Mouse (Mus musculus) liver, embryonic 14.5 days (tissue): ENCODE data around the gene Gm48551. TPM values are rescaled to one million over a fixed set of nuclear protein-coding genes. Genes with fewer than 3 reads are reported as not detected.

ENCODE experiments used
- ATAC-seq: fragments of 200-750 bp; cut with Nextera tagmentation; 2 replicates; pipeline ENCODE4 v1.8.0; 2017; ENCODE audit warnings: moderate number of reproducible peaks, mild to moderate bottlenecking, moderate library complexity; ENCODE audit not compliant: insufficient read depth
- DNase-seq, 3 experiments: peaks; one replicate each; pipeline ENCODE4 v3.0.0-alpha.2; 2012 to 2013; ENCODE audit warnings: low read depth in 3 of 3, low spot score in 3 of 3
- H3K27ac ChIP-seq: fragments of 300-500 bp; sonication (generic); 2 replicates; pipeline ENCODE4 v1.5.1; 2014; ENCODE audit warnings: moderate library complexity, mild to moderate bottlenecking, control low read depth, inconsistent platforms
- H3K27me3 ChIP-seq: fragments of 300-500 bp; sonication (generic); 2 replicates; pipeline ENCODE4 v1.6.1; 2014; ENCODE audit warnings: mild to moderate bottlenecking, low read length, moderate library complexity; ENCODE audit not compliant: control insufficient read depth, insufficient read depth
- H3K36me3 ChIP-seq: fragments of 300-500 bp; sonication (generic); replicated peaks from 2 replicates; pipeline ENCODE4 v1.6.1; 2014; ENCODE audit warnings: low read depth; ENCODE audit not compliant: control insufficient read depth, insufficient read depth
- H3K4me1 ChIP-seq, 2 experiments: fragments of 200-500 bp in 1 of 2; fragments of 300-500 bp in 1 of 2; sonication (generic) in 1 of 2; replicated peaks; 2 replicates each; pipeline ENCODE4 v1.6.1; 2012 to 2014; ENCODE audit warnings: antibody characterized with exemption in 1 of 2, inconsistent platforms in 1 of 2, low read length in 1 of 2; ENCODE audit not compliant: control insufficient read depth in 2 of 2, insufficient read depth in 2 of 2
- H3K4me2 ChIP-seq: fragments of 300-500 bp; sonication (generic); 2 replicates; pipeline ENCODE4 v1.6.1; 2014; ENCODE audit warnings: low read depth, mild to moderate bottlenecking, control low read depth, moderate library complexity
- H3K4me3 ChIP-seq, 2 experiments: fragments of 200-500 bp in 1 of 2; fragments of 300-500 bp in 1 of 2; sonication (generic) in 1 of 2; 2 replicates each; pipeline ENCODE4 v1.5.1; 2012 to 2014; ENCODE audit warnings: low read depth in 2 of 2, low read length in 2 of 2, mild to moderate bottlenecking in 2 of 2, control low read depth in 1 of 2, inconsistent platforms in 1 of 2, moderate library complexity in 1 of 2; ENCODE audit not compliant: insufficient read depth in 1 of 2
- H3K9ac ChIP-seq: fragments of 300-500 bp; sonication (generic); replicated peaks from 2 replicates; pipeline ENCODE4 v1.6.1; 2014; ENCODE audit warnings: mild to moderate bottlenecking, control low read depth, moderate library complexity
- H3K9me3 ChIP-seq: fragments of 300-500 bp; sonication (generic); 2 replicates; pipeline ENCODE4 v1.6.1; 2016; ENCODE audit warnings: low read length, mixed read lengths; ENCODE audit not compliant: control insufficient read depth
- CTCF ChIP-seq: IDR thresholded peaks from 2 replicates; pipeline ENCODE4 v1.5.1; 2016; ENCODE audit warnings: antibody characterized with exemption, low read depth, control low read depth
- EP300 ChIP-seq: IDR thresholded peaks from 2 replicates; pipeline ENCODE4 v1.6.1; 2016; ENCODE audit warnings: antibody characterized with exemption, low read depth
- WGBS: fragments of 180-500 bp; shearing (Covaris S2); extraction: QIAGEN DNeasy Blood & Tissue Kit; methylation state at CpG from one replicate; pipeline ENCODE4 v1.1.7; 2014; ENCODE audit not compliant: insufficient replicate concordance; 5-methylcytosine and 5-hydroxymethylcytosine counted together
- polyA plus RNA-seq, 2 experiments: library from polyadenylated mRNA; depleted of rRNA in 1 of 2; stranded (reverse) in 1 of 2; unstranded in 1 of 2; fragments of >200 nt; fragmentation: Nextera tagmentation in 1 of 2; extraction: Ambion mirVana in 1 of 2; gene quantifications; 2 replicates each; pipeline versions ENCODE4 v1.2.1 to v1.2.3; 2012 to 2014

Gene Gm48551
- polyA plus RNA-seq, 2 experiments: 0.47 to 1.0 TPM

DNA sequence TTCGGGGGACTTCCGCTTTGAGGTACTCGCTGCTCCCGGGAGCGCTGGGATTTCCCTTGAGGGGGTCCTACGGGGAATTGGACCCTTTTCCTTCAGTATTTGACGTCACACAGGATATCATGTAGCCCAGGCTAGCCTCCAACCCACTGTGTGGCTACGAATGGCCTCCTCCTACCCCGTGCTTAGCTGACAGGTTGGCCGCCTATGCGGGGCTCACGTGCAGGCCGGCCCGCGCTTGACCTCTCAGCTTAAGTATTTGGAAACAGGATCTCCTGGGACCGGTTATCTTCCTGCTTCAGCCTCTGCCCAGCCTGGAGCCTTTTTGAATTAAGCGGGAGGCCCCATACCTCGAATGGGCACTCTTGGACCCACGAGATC lies 328 bp downstream of the Gm48551 start:
- H3K9me3 ChIP-seq: no peaks in the 10 kb centered on the region
- DNase-seq (no peak), ATAC-seq (no peak; the same call in 1 of the 2 replicates)
- peak overlapping the region; percentile 97 for H3K27ac ChIP-seq
- TF ChIP-seq EP300 (no peak), CTCF (no peak)
- peaks cover 11% of the 10 kb centered on the region for H3K36me3 ChIP-seq
- H3K27me3 ChIP-seq: no peaks in the 10 kb centered on the region
- H3K4me2 ChIP-seq: peak overlapping the region; percentile 93
- H3K4me3 ChIP-seq: peak overlapping the region; percentile 87 to 98
- WGBS: under 1% methylated on average over 19 of the region's 19 CpGs
- peaks cover 42 to 44% of the 10 kb centered on the region in 2 experiments for H3K4me1 ChIP-seq
- peak overlapping the region; percentile 92 for H3K9ac ChIP-seq

DNA sequence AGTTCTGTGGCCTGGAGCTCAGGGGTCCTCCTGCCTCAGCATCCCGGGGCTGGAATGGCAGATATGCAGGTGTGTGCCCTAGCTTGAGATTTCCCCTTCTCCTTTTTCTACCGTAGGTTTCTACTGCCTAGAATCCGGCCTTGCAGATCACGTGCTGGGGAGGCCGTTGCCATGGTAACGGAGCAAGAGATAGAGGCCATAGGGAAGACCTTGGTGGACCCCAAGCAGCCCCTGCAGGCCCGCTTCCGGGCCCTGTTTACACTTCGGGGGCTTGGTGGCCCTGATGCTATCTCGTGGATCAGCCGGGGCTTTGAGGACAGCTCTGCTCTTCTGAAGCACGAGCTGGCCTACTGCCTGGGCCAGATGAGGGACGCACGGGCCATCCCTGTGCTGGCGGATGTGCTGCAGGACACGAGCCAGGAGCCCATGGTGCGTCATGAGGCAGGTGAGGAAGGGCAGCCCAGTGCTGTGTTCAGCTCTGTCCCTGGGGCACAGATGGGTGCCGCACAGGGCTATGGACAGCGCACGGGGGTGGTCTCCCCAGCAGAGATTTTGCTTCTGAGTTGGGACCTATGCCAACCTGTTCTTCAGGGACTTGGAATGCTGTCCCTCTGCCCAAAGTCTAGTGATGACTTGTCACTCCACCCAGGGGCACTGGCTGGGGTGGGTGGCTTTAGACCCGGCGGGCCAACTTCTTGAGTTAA lies 1.5 kb downstream of the Gm48551 start:
- Histone ChIP-seq H3K27ac (no peak overlapping the region), H3K36me3 (peaks cover 11% of the 10 kb centered on the region), H3K27me3 (no peaks in the 10 kb centered on the region), H3K4me3 (peak overlapping the region; percentile 87 to 98; a peak in 3 of 4 replicates), H3K9ac (peak overlapping the region; percentile 92; the same call in 1 of the 2 replicates), H3K9me3 (no peaks in the 10 kb centered on the region), H3K4me2 (peak overlapping the region; percentile 93), H3K4me1 (peaks cover 30 to 32% of the 10 kb centered on the region in 2 experiments)
- ATAC-seq (no peak), DNase-seq (no peak)
- TF ChIP-seq CTCF (no peak), EP300 (no peak)
- 62% methylated on average over 22 of the region's 22 CpGs for WGBS

DNA sequence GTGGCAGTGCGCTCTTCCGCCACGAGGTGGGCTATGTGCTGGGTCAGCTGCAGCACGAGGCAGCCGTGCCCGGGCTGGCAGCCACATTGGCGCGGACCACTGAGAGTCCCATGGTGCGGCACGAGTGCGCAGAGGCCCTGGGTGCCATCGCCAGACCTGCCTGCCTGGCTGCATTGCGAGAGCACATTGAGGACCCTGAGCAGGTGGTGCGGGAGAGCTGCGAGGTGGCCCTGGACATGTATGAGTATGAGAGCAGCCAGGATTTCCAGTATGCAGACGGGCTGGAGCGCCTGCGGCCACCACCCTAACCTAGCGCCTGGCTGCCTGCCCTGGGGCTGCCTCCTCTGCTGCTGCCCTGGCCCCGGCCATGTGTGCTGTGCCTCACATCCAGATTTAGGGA lies 3.5 kb downstream of the Gm48551 start:
- no peaks in the 10 kb centered on the region for H3K9me3 ChIP-seq
- H3K27ac ChIP-seq: no peak overlapping the region
- 84% methylated on average over 20 of the region's 20 CpGs for WGBS
- H3K9ac ChIP-seq: no peak overlapping the region
- ATAC-seq (no peak), DNase-seq (no peak)
- H3K4me2 ChIP-seq: no peak overlapping the region
- no peak for TF ChIP-seq EP300
- no peak for TF ChIP-seq CTCF
- H3K4me1 ChIP-seq: peaks cover 13% of the 10 kb centered on the region in 2 experiments
- no peaks in the 10 kb centered on the region for H3K27me3 ChIP-seq
- H3K36me3 ChIP-seq: peaks cover 11% of the 10 kb centered on the region
- H3K4me3 ChIP-seq: no peak overlapping the region

DNA sequence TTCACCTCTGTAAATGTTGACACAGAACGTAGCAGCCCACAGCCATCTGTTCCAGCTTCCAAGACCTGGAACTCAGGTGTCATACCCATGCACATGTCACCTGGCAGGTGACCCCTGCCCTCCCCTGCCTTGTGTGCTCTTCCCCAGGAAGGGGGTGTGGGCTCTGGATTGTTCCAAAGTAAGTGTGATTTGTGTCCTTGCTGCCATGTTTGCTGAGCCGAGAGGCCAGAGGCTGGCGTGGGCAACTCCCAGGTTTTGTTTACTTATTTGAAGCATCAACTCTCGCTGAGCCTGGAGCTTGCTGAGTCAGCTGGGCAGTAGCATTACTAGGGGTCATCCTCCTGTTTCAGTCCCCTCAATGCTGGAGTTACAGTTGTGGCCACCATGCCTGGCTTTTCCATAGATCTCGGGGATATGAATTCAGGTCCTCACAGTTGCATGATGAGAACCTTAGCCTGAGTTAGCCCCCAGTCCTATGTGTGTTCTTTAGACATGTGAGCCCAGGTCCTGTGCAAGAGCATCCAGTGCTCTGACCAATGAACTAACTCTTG lies 4.3 kb downstream of the Gm48551 start, which contains the start of gene Gm48552:
Gm48552 (plus strand) TSS at position 501 of the 551 bp plus-strand sequence.
- ATAC-seq (no peak), DNase-seq (no peak)
- Histone ChIP-seq H3K36me3 (peaks cover 11% of the 10 kb centered on the region), H3K4me1 (peaks cover 10 to 14% of the 10 kb centered on the region in 2 experiments), H3K27ac (no peak within 1 kb of the TSS), H3K27me3 (no peaks in the 10 kb centered on the region), H3K9ac (no peak within 1 kb of the TSS), H3K4me2 (no peak within 1 kb of the TSS), H3K4me3 (no peak within 1 kb of the TSS), H3K9me3 (no peaks in the 10 kb centered on the region)
- no peak for TF ChIP-seq EP300
- TF ChIP-seq CTCF: no peak
- 75% methylated on average over 5 of the region's 5 CpGs for WGBS

DNA sequence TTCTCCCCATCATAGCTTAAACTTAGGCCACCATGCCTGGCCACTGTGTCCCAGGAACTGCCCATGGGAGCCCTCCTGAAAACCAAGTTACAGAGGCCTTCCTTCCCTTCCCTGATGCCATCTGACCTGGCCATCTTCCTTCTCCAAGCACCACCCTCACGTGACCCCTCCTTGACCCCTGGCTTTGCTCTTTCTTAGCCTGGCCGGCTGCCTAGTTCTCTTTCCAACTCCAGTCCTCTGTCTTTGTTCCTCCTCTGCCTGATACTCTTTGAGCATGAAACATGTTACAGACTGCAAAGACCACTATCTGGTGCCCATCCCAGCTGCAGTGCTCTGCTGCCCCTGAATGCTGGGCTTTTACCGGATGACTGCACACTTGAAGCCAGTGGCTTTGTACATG lies 5.1 kb downstream of the Gm48551 start:
- ATAC-seq (no peak), DNase-seq (no peak)
- 64% methylated on average over 3 of the region's 3 CpGs for WGBS
- TF ChIP-seq CTCF (no peak), EP300 (no peak)
- no peaks in the 10 kb centered on the region for H3K9me3 ChIP-seq
- peaks cover 10 to 12% of the 10 kb centered on the region in 2 experiments for H3K4me1 ChIP-seq
- no peak overlapping the region for H3K4me3 ChIP-seq
- H3K27me3 ChIP-seq: no peaks in the 10 kb centered on the region
- H3K9ac ChIP-seq: no peak overlapping the region
- H3K4me2 ChIP-seq: no peak overlapping the region
- no peak overlapping the region for H3K27ac ChIP-seq
- H3K36me3 ChIP-seq: peaks cover 11% of the 10 kb centered on the region
